Mouse (Mus musculus) intestine, embryonic 14.5 days (tissue): ENCODE measurements around the gene Myh6. TPM values are rescaled to one million over a fixed set of nuclear protein-coding genes. Genes with fewer than 3 reads are reported as not detected.

Experiments used
- ATAC-seq: fragments of 200-750 bp; cut with Nextera tagmentation; replicated peaks from 2 replicates; pipeline ENCODE4 v1.8.0; 2017; ENCODE audit warnings: low read depth, moderate number of reproducible peaks, moderate TSS enrichment, moderate library complexity; ENCODE audit not compliant: low FRiP score, low TSS enrichment
- DNase-seq: peaks from one replicate; pipeline ENCODE4 v3.0.0-alpha.2; 2018; ENCODE audit warnings: low spot score
- H3K27ac ChIP-seq: fragments of 300-500 bp; sonication (generic); 2 replicates; pipeline ENCODE4 v1.5.1; 2014; ENCODE audit warnings: low read depth, mild to moderate bottlenecking, control low read depth
- H3K27me3 ChIP-seq: fragments of 300-500 bp; sonication (generic); replicated peaks from 2 replicates; pipeline ENCODE4 v1.6.1; 2014; ENCODE audit warnings: low read length, control low read depth; ENCODE audit not compliant: control insufficient read depth, insufficient read depth
- H3K36me3 ChIP-seq: fragments of 300-500 bp; sonication (generic); 2 replicates; pipeline ENCODE4 v1.6.1; 2014; ENCODE audit warnings: low read length, control low read depth; ENCODE audit not compliant: control insufficient read depth, insufficient read depth
- H3K4me1 ChIP-seq: fragments of 300-500 bp; sonication (generic); replicated peaks from 2 replicates; pipeline ENCODE4 v1.6.1; 2014; ENCODE audit warnings: low read length, control low read depth, mixed read lengths; ENCODE audit not compliant: control insufficient read depth, insufficient read depth
- H3K4me2 ChIP-seq: fragments of 300-500 bp; sonication (generic); 2 replicates; pipeline ENCODE4 v1.6.1; 2014; ENCODE audit warnings: low read length
- H3K4me3 ChIP-seq: fragments of 300-500 bp; sonication (generic); 2 replicates; pipeline ENCODE4 v1.5.1; 2014; ENCODE audit warnings: low read depth, low read length, control low read depth, mixed read lengths
- H3K9ac ChIP-seq: fragments of 300-500 bp; sonication (generic); 2 replicates; pipeline ENCODE4 v1.6.1; 2014; ENCODE audit warnings: mild to moderate bottlenecking, low read length
- H3K9me3 ChIP-seq: fragments of 300-500 bp; sonication (generic); 2 replicates; pipeline ENCODE4 v1.6.1; 2016; ENCODE audit warnings: low read length, control low read depth; ENCODE audit not compliant: control insufficient read depth
- WGBS: fragments of 180-500 bp; shearing (Covaris S2); extraction: QIAGEN DNeasy Blood & Tissue Kit; methylation state at CpG from one replicate; pipeline ENCODE4 v1.1.7; 2014; 5-methylcytosine and 5-hydroxymethylcytosine counted together
- polyA plus RNA-seq: library from polyadenylated mRNA; unstranded; fragments of >200 nt; fragmentation: Nextera tagmentation; extraction: Ambion mirVana; gene quantifications from 2 replicates; pipeline ENCODE4 v1.2.1, GENCODE M21; 2014

The Myh6 gene
- 0.22 and 0.75 TPM in 2 replicates for polyA plus RNA-seq

DNA sequence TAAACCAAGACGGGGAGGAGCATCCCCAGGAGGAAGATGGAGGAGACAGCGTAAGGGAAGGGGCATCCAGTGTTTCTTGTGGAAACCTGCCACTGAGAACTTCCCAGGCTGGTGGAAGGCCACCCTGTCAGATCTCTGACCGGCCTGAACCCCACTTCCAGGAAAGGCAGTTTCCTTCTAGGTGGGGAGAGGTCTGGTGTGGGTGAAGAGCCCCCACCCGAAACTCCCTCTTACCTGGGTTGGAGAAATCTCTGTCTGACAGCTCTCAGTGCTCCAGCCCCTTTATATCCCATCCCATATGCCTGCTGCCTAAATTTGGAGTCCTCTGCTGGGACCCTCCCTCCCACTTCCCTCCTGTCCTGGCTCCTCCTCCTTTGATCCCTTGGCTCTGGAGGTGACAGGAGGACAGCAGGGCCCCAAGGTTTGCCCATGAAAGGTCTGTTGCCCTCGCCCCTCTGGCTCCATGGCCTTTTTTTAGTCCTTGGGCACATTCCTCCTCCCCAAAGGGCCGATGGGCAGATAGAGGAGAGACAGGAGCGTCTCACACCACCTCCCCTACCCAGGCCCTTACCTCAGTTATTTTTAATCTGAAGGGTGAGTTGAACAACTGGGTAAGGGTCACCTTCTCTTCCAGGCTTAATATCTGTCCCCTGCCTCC lies at the start of gene Myh6:
Gene Myh6 (minus strand): TSS at position 608 of the 658 bp plus-strand sequence.
- no peak within 1 kb of the TSS for H3K4me2 ChIP-seq
- H3K27ac ChIP-seq, result no peak within 1 kb of the TSS
- no peaks in the 10 kb centered on the region for H3K9me3 ChIP-seq
- ATAC-seq (no peak), DNase-seq (no peak)
- no peaks in the 10 kb centered on the region for H3K4me1 ChIP-seq
- no peak within 1 kb of the TSS for H3K4me3 ChIP-seq
- H3K9ac ChIP-seq, result no peak within 1 kb of the TSS
- H3K36me3 ChIP-seq, result no peaks in the 10 kb centered on the region
- H3K27me3 ChIP-seq, result no peaks in the 10 kb centered on the region
- 56% methylated on average over 7 of the region's 7 CpGs for WGBS

DNA sequence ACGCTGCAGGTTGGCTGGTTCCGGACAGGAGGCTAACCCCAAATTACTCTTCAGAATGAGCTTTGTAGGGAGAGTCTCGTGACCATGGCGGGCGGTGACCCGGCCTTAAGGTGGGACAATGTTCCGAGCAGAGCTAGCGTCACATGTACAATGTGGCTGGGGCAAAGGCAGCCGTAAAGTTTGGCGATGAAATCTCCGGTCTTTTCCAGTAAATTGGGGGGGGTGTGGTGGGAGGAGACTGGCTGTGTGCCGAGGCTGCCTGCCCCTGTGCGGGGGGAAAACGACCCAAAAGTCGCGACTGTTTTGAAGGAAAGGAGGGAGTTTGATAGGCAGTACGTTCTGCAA lies 49.0 kb upstream of the Myh6 start:
- Histone ChIP-seq H3K9me3 (no peaks in the 10 kb centered on the region), H3K27me3 (no peaks in the 10 kb centered on the region), H3K4me3 (peak overlapping the region; percentile 85), H3K36me3 (peaks cover 32% of the 10 kb centered on the region), H3K27ac (peak overlapping the region; percentile 77), H3K4me1 (0 out of 2 replicates have a peak, but pooled peaks cover 6% of the 10 kb centered on the region), H3K4me2 (peak overlapping the region; percentile 79), H3K9ac (peak overlapping the region; percentile 79)
- WGBS, result under 1% methylated on average over 17 of the region's 17 CpGs
- no peak for DNase-seq
- peak; percentile 44; the same call in 1 of the 2 replicates for ATAC-seq

DNA sequence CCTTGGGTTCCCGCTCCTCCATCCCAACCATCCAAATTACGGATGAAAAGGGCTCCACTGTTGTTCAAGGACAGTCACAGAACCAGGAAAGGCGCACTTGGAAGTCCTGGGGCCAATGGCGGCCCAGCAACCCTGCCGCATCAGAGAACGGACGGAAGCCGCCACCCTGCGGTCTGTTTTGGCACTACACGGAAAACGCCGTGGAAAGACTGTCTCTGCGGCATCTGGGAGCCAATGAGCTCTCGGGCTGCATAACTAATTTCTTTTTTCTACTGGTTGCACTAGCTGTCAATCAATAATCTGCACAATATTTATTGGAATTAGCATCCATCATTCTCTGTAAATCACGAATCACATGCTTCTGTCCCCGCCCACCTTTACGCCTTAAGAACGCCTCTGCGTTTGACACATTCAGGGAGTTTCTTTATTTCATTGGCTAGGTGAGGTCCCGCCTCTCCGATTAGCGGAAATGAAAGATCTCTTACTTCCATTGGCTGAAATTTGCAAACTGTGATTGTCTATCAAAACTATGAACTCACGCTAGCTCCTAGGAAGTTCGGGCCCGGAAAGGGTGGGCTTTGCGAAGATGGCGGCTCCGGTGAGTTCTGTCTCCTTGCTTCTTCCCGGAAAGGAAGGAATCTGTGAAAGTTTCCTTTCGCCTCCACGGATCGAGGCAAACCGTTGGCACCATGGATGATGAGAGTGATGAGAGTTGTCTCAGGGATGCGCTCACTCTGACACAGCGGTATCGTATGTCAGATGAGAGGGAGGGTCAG lies 48.5 kb upstream of the Myh6 start, which contains the start of gene Ngdn:
Gene Ngdn (plus strand): TSS at position 464 of the 776 bp plus-strand sequence.
- Histone ChIP-seq H3K27me3 (no peaks in the 10 kb centered on the region), H3K4me1 (0 out of 2 replicates have a peak, but pooled peaks cover 6% of the 10 kb centered on the region), H3K4me3 (peak within 1 kb of the TSS; percentile 85), H3K9me3 (no peaks in the 10 kb centered on the region), H3K36me3 (peaks cover 26% of the 10 kb centered on the region), H3K9ac (peak within 1 kb of the TSS; percentile 79), H3K27ac (peak within 1 kb of the TSS; percentile 84), H3K4me2 (peak within 1 kb of the TSS; percentile 79)
- DNase-seq (peak; percentile 100), ATAC-seq (peak; percentile 95)
- WGBS, result under 1% methylated on average over 36 of the region's 36 CpGs

DNA sequence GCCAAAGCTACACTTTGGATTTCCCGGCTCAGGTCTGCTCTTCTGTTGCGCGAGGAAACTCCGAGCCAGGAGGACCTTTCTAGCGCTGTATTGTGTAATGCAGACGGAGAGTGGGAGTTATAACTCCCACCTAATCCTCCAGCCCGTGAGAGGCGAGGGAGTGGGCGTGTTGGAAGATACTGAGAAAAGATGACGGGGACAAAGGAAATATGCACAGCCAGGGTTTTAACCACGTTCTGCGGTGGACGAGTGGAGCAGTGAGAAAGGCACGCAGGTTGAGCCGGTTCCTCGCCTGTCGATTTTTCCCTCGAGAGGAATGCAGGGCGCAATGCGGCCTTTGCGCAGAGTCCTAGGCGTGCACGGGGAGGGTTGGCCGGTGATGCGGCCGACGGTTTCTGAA lies 47.9 kb upstream of the Myh6 start:
- H3K27ac ChIP-seq, result peak overlapping the region; percentile 84
- WGBS, result under 1% methylated on average over 27 of the region's 27 CpGs

DNA sequence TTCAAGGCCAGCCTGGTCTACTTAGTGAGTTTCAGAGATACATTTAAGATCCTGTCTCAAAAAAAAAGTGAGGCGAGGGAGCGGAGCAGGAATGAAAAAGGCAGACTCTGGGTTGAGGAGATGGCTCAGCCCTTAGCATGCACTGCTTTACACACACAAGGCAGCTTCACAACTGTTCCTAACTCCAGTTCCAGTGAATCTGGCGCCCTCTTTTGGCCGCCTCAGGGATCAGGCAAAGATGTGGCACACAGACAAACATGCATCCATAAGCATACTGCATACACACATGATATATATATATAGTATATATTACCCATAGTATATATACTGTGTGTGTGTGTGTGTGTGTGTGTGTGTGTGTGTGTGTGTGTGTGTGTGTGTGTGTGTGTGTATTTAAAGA lies 44.4 kb upstream of the Myh6 start:
- no peaks in the 10 kb centered on the region for H3K27me3 ChIP-seq
- 0 out of 2 replicates have a peak, but pooled peaks cover 6% of the 10 kb centered on the region for H3K4me1 ChIP-seq
- no peak for ATAC-seq
- H3K27ac ChIP-seq, result no peak overlapping the region
- H3K36me3 ChIP-seq, result no peaks in the 10 kb centered on the region
- H3K4me3 ChIP-seq, result no peak overlapping the region
- no peak overlapping the region for H3K9ac ChIP-seq
- H3K9me3 ChIP-seq, result no peaks in the 10 kb centered on the region
- no peak for DNase-seq
- H3K4me2 ChIP-seq, result no peak overlapping the region
- 53% methylated on average over 4 of the region's 4 CpGs for WGBS

More for the DNA sequence above, 47.9 kb upstream of the Myh6 start:
- peak overlapping the region; percentile 47 for H3K4me2 ChIP-seq
- ATAC-seq, result peak; percentile 68
- no peaks in the 10 kb centered on the region for H3K27me3 ChIP-seq
- H3K4me3 ChIP-seq, result peak overlapping the region; percentile 34
- 0 out of 2 replicates have a peak, but pooled peaks cover 6% of the 10 kb centered on the region for H3K4me1 ChIP-seq
- H3K36me3 ChIP-seq, result peaks cover 22% of the 10 kb centered on the region
- peak overlapping the region; percentile 43 for H3K9ac ChIP-seq
- DNase-seq, result no peak
- H3K9me3 ChIP-seq, result no peaks in the 10 kb centered on the region

DNA sequence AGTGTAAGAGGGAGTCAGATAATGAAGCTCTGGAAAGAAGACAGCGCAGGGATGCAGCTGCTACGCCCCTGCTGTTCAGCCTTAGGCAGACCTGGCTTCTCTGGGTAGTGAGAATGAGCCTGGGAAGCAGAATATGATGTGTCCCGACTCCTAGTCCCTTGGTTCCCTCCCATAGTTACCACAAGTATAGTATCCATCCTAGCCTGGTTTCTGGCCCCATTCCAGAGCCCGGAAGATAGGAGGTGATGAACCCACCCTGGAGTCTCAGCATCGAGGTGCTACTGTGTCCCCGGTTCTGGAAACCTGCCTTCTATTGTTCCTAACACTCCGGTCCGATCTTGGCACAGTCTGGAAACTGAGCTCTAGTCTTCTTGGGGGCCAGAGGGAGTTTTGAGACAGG lies 41.7 kb upstream of the Myh6 start:
- 80% methylated on average over 8 of the region's 8 CpGs for WGBS
- Histone ChIP-seq H3K4me1 (no peaks in the 10 kb centered on the region), H3K9ac (no peak overlapping the region), H3K4me2 (no peak overlapping the region), H3K27me3 (no peaks in the 10 kb centered on the region), H3K4me3 (no peak overlapping the region), H3K27ac (no peak overlapping the region), H3K36me3 (no peaks in the 10 kb centered on the region), H3K9me3 (no peaks in the 10 kb centered on the region)
- no peak for DNase-seq
- no peak for ATAC-seq

DNA sequence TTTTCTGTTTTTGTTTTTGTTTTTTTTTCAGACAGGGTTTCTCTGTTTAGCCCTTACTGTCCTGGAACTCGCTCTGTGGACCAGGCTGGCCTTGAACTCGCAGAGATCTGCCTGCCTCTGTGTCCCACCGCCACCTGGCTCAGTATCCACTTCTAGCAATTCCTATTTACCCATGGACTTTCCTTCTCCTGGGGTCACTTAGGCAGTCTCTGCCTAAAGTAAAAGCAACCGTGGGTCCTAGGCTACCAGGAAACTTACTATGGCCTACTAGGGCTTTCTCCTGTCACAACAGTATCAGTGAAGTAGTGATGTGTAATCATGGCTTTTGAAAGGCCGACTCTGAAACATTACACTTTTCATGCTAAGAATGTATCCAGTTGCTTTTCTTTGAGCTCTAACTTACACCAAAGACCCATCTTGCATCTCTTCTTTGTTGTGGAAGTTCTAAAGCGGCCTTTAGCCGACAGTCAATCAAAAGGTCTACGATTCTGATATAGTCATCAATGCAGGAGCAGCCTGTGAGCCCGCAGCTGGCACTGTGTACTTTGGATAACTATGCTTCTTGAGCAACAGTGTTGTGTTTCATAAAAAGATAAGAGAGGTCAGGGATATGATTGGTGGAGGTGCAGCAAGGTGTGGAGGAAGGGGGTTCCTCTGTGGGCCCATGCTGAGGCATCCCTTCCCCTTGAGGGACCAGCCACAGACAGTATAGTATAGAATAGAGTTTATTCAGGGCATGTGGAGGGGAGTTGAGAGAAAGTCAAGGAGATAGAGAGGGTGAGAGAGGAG lies 40.6 kb upstream of the Myh6 start:
- Histone ChIP-seq H3K4me2 (no peak overlapping the region), H3K27ac (no peak overlapping the region), H3K27me3 (no peaks in the 10 kb centered on the region), H3K9me3 (no peaks in the 10 kb centered on the region), H3K4me3 (no peak overlapping the region), H3K36me3 (no peaks in the 10 kb centered on the region), H3K4me1 (no peaks in the 10 kb centered on the region), H3K9ac (no peak overlapping the region)
- 86% methylated on average over 9 of the region's 9 CpGs for WGBS
- ATAC-seq (no peak), DNase-seq (no peak)

DNA sequence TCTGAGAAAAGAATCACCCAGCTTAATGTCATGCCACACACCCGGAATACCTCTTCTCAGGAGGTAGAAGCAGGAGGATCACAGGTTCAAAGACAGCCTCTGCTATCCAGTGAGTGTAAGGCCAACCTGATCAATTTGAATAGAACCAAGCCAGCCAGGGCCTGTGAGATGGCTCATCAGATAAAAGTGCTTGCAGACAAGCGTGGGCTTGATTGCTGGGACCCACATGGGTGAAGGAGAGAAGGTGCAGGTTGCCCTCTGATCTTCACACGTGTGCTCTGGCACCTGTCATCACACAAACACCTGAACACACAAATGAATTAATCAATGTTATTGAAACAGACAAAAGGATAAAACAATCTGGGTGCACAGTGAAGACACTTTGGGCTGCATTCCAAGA lies 39.8 kb upstream of the Myh6 start:
- no peak overlapping the region for H3K9ac ChIP-seq
- WGBS, result 77% methylated on average over 3 of the region's 3 CpGs
- no peaks in the 10 kb centered on the region for H3K36me3 ChIP-seq
- H3K4me1 ChIP-seq, result no peaks in the 10 kb centered on the region
- H3K4me3 ChIP-seq, result no peak overlapping the region
- no peaks in the 10 kb centered on the region for H3K9me3 ChIP-seq
- no peaks in the 10 kb centered on the region for H3K27me3 ChIP-seq
- ATAC-seq (no peak), DNase-seq (no peak)
- no peak overlapping the region for H3K27ac ChIP-seq
- no peak overlapping the region for H3K4me2 ChIP-seq
